Mouse (Mus musculus) layer of hippocampus, adult 11-12 months (tissue): ENCODE measurements at regions not wholly inside any gene's neighbourhood (a gene's known extent, or its start where the extent isn't known, plus 50 kb on each side); places are given as distances from the start of the nearest gene placed in this dataset.

Source experiments
- DNase-seq: peaks from one replicate; pipeline ENCODE4 v3.0.0; 2022; ENCODE audit warnings: low spot score

GRCm38 (mm10) chr12:86830247-86830585 lies 54.4 kb downstream of the Irf2bpl start:
- no peak for DNase-seq

GRCm38 (mm10) chr12:86829581-86830246 lies 54.9 kb downstream of the Irf2bpl start:
- DNase-seq: no peak

- DNase-seq: no peak
Observed at GRCm38 (mm10) chr12:86827241-86827606, 57.4 kb downstream of the Irf2bpl start.

- peak; percentile 79 for DNase-seq
Observed at GRCm38 (mm10) chr12:86826420-86827240, 58.0 kb downstream of the Irf2bpl start.

- no peak for DNase-seq
Observed at GRCm38 (mm10) chr12:86825584-86826419, 58.8 kb downstream of the Irf2bpl start.

- DNase-seq: peak; percentile 84
Observed at GRCm38 (mm10) chr12:86824860-86825583, 59.6 kb downstream of the Irf2bpl start.

GRCm38 (mm10) chr12:86823855-86824589 lies 60.6 kb downstream of the Irf2bpl start:
- peak; percentile 90 for DNase-seq

- DNase-seq: no peak
Observed at GRCm38 (mm10) chr12:86823488-86823854, 61.1 kb downstream of the Irf2bpl start.

GRCm38 (mm10) chr12:86821183-86821582 lies 63.4 kb downstream of the Irf2bpl start:
- no peak for DNase-seq

- DNase-seq: no peak
Observed at GRCm38 (mm10) chr12:86819568-86819967, 65.0 kb downstream of the Irf2bpl start.

- no peak for DNase-seq
Observed at GRCm38 (mm10) chr12:86819163-86819562, 65.4 kb downstream of the Irf2bpl start.

- no peak for DNase-seq
Observed at GRCm38 (mm10) chr12:86818201-86818600, 66.4 kb downstream of the Irf2bpl start.

GRCm38 (mm10) chr12:86816702-86817610 lies 67.6 kb downstream of the Irf2bpl start:
- DNase-seq: no peak

GRCm38 (mm10) chr12:86816171-86816701 lies 68.4 kb downstream of the Irf2bpl start:
- no peak for DNase-seq

- no peak for DNase-seq
Observed at GRCm38 (mm10) chr12:86814740-86815139, 69.9 kb downstream of the Irf2bpl start.
